Mouse (Mus musculus): ENCODE data around the gene Pik3cd. TPM values are rescaled to one million over a fixed set of nuclear protein-coding genes. Genes with fewer than 3 reads are reported as not detected.

The Pik3cd gene
- polyA plus RNA-seq, 1 experiment from 2014 or later, result 5.1 TPM

GRCm38 (mm10) chr4:149730827-149731226 is 28.5 kb upstream of the Pik3cd start:
- Histone ChIP-seq H3K9ac (ENCODE audit: low read length) (no peak overlapping the region), H3K27ac (ENCODE audit: low read length) (no peak overlapping the region), H3K36me3 (ENCODE audit: control insufficient read depth, insufficient read depth, low read length) (peaks cover 17% of the 10 kb centered on the region), H3K4me1 (ENCODE audit: control insufficient read depth, insufficient read depth, low read length) (peaks cover 27% of the 10 kb centered on the region), H3K9me3 (replicated peaks; ENCODE audit: control insufficient read depth, low read length) (no peaks in the 10 kb centered on the region), H3K4me3 (replicated peaks; ENCODE audit: low read length) (no peak overlapping the region), H3K4me2 (ENCODE audit: low read depth, low read length) (no peak overlapping the region), H3K27me3 (ENCODE audit: control insufficient read depth, insufficient read depth, low read length) (no peaks in the 10 kb centered on the region)
- no peak for ATAC-seq (ENCODE audit: insufficient read depth, low FRiP score)
- WGBS, result 50% methylated on average over 7 of the region's 7 CpGs

- Histone ChIP-seq H3K9ac (ENCODE audit: low read length) (no peak overlapping the region), H3K27ac (ENCODE audit: low read length) (no peak overlapping the region), H3K4me1 (ENCODE audit: control insufficient read depth, insufficient read depth, low read length) (peaks cover 11% of the 10 kb centered on the region), H3K4me2 (ENCODE audit: low read depth, low read length) (no peak overlapping the region), H3K9me3 (replicated peaks; ENCODE audit: control insufficient read depth, low read length) (no peaks in the 10 kb centered on the region), H3K27me3 (ENCODE audit: control insufficient read depth, insufficient read depth, low read length) (no peaks in the 10 kb centered on the region), H3K4me3 (replicated peaks; ENCODE audit: low read length) (no peak overlapping the region), H3K36me3 (ENCODE audit: control insufficient read depth, insufficient read depth, low read length) (peaks cover 17% of the 10 kb centered on the region)
- 73% methylated on average over 8 of the region's 8 CpGs for WGBS
- no peak for ATAC-seq (ENCODE audit: insufficient read depth, low FRiP score)
Measured at GRCm38 (mm10) chr4:149728810-149729209, 26.4 kb upstream of the Pik3cd start.

- H3K36me3 ChIP-seq (ENCODE audit: control insufficient read depth, insufficient read depth, low read length), result peaks cover 17% of the 10 kb centered on the region
- WGBS, result 94% methylated on average over 5 of the region's 5 CpGs
- H3K4me2 ChIP-seq (ENCODE audit: low read depth, low read length), result no peak overlapping the region
Measured at GRCm38 (mm10) chr4:149727636-149728035, 25.3 kb upstream of the Pik3cd start.

GRCm38 (mm10) chr4:149725661-149726350 is 23.4 kb upstream of the Pik3cd start:
- Histone ChIP-seq H3K4me1 (ENCODE audit: control insufficient read depth, insufficient read depth, low read length) (no peaks in the 10 kb centered on the region), H3K9me3 (replicated peaks; ENCODE audit: control insufficient read depth, low read length) (no peaks in the 10 kb centered on the region), H3K4me2 (ENCODE audit: low read depth, low read length) (no peak overlapping the region), H3K4me3 (replicated peaks; ENCODE audit: low read length) (no peak overlapping the region), H3K27me3 (ENCODE audit: control insufficient read depth, insufficient read depth, low read length) (no peaks in the 10 kb centered on the region), H3K9ac (ENCODE audit: low read length) (no peak overlapping the region), H3K36me3 (ENCODE audit: control insufficient read depth, insufficient read depth, low read length) (peaks cover 17% of the 10 kb centered on the region), H3K27ac (ENCODE audit: low read length) (no peak overlapping the region)
- 64% methylated on average over 15 of the region's 15 CpGs for WGBS
- ATAC-seq (ENCODE audit: insufficient read depth, low FRiP score), result no peak

More at GRCm38 (mm10) chr4:149727636-149728035, 25.3 kb upstream of the Pik3cd start:
- ATAC-seq (ENCODE audit: insufficient read depth, low FRiP score), result no peak
- H3K9me3 ChIP-seq (replicated peaks; ENCODE audit: control insufficient read depth, low read length), result no peaks in the 10 kb centered on the region
- H3K4me1 ChIP-seq (ENCODE audit: control insufficient read depth, insufficient read depth, low read length), result peaks cover 5% of the 10 kb centered on the region; the same call in 1 of the 2 replicates
- H3K4me3 ChIP-seq (replicated peaks; ENCODE audit: low read length), result no peak overlapping the region
- no peak overlapping the region for H3K9ac ChIP-seq (ENCODE audit: low read length)
- no peaks in the 10 kb centered on the region for H3K27me3 ChIP-seq (ENCODE audit: control insufficient read depth, insufficient read depth, low read length)
- H3K27ac ChIP-seq (ENCODE audit: low read length), result no peak overlapping the region

- H3K9ac ChIP-seq (ENCODE audit: low read length), result no peak overlapping the region
- 87% methylated on average over 17 of the region's 17 CpGs for WGBS
- peaks cover 17% of the 10 kb centered on the region for H3K36me3 ChIP-seq (ENCODE audit: control insufficient read depth, insufficient read depth, low read length)
- ATAC-seq (ENCODE audit: insufficient read depth, low FRiP score), result no peak
- H3K27me3 ChIP-seq (ENCODE audit: control insufficient read depth, insufficient read depth, low read length), result no peaks in the 10 kb centered on the region
- no peaks in the 10 kb centered on the region for H3K4me1 ChIP-seq (ENCODE audit: control insufficient read depth, insufficient read depth, low read length)
- H3K27ac ChIP-seq (ENCODE audit: low read length), result no peak overlapping the region
- no peak overlapping the region for H3K4me3 ChIP-seq (replicated peaks; ENCODE audit: low read length)
- no peak overlapping the region for H3K4me2 ChIP-seq (ENCODE audit: low read depth, low read length)
- no peaks in the 10 kb centered on the region for H3K9me3 ChIP-seq (replicated peaks; ENCODE audit: control insufficient read depth, low read length)
Measured at GRCm38 (mm10) chr4:149724916-149725470, 22.6 kb upstream of the Pik3cd start.

GRCm38 (mm10) chr4:149723855-149724731 is 21.7 kb upstream of the Pik3cd start:
- H3K4me1 ChIP-seq (ENCODE audit: control insufficient read depth, insufficient read depth, low read length), result no peaks in the 10 kb centered on the region
- no peaks in the 10 kb centered on the region for H3K27me3 ChIP-seq (ENCODE audit: control insufficient read depth, insufficient read depth, low read length)
- H3K4me2 ChIP-seq (ENCODE audit: low read depth, low read length), result no peak overlapping the region
- no peak overlapping the region for H3K27ac ChIP-seq (ENCODE audit: low read length)
- no peak overlapping the region for H3K9ac ChIP-seq (ENCODE audit: low read length)
- ATAC-seq (ENCODE audit: insufficient read depth, low FRiP score), result peak; percentile 29; the same call in 1 of the 2 replicates
- no peak overlapping the region for H3K4me3 ChIP-seq (replicated peaks; ENCODE audit: low read length)
- H3K9me3 ChIP-seq (replicated peaks; ENCODE audit: control insufficient read depth, low read length), result no peaks in the 10 kb centered on the region
- peaks cover 13% of the 10 kb centered on the region for H3K36me3 ChIP-seq (ENCODE audit: control insufficient read depth, insufficient read depth, low read length)
- 80% methylated on average over 17 of the region's 17 CpGs for WGBS

GRCm38 (mm10) chr4:149723021-149723390 is 20.6 kb upstream of the Pik3cd start:
- Histone ChIP-seq H3K4me1 (ENCODE audit: control insufficient read depth, insufficient read depth, low read length) (no peaks in the 10 kb centered on the region), H3K9ac (ENCODE audit: low read length) (no peak overlapping the region), H3K27me3 (ENCODE audit: control insufficient read depth, insufficient read depth, low read length) (no peaks in the 10 kb centered on the region), H3K9me3 (replicated peaks; ENCODE audit: control insufficient read depth, low read length) (no peaks in the 10 kb centered on the region), H3K4me3 (replicated peaks; ENCODE audit: low read length) (no peak overlapping the region), H3K27ac (ENCODE audit: low read length) (no peak overlapping the region), H3K36me3 (ENCODE audit: control insufficient read depth, insufficient read depth, low read length) (peaks cover 15% of the 10 kb centered on the region), H3K4me2 (ENCODE audit: low read depth, low read length) (no peak overlapping the region)
- no peak for ATAC-seq (ENCODE audit: insufficient read depth, low FRiP score)
- WGBS, result 89% methylated on average over 12 of the region's 12 CpGs

GRCm38 (mm10) chr4:149722104-149723020 is 20.0 kb upstream of the Pik3cd start:
- Histone ChIP-seq H3K4me1 (ENCODE audit: control insufficient read depth, insufficient read depth, low read length) (no peaks in the 10 kb centered on the region), H3K4me2 (ENCODE audit: low read depth, low read length) (no peak overlapping the region), H3K27me3 (ENCODE audit: control insufficient read depth, insufficient read depth, low read length) (no peaks in the 10 kb centered on the region), H3K4me3 (replicated peaks; ENCODE audit: low read length) (no peak overlapping the region), H3K27ac (ENCODE audit: low read length) (no peak overlapping the region), H3K9me3 (replicated peaks; ENCODE audit: control insufficient read depth, low read length) (no peaks in the 10 kb centered on the region), H3K36me3 (ENCODE audit: control insufficient read depth, insufficient read depth, low read length) (peaks cover 14% of the 10 kb centered on the region; the same call in 1 of the 2 replicates), H3K9ac (ENCODE audit: low read length) (no peak overlapping the region)
- 85% methylated on average over 24 of the region's 24 CpGs for WGBS
- no peak for ATAC-seq (ENCODE audit: insufficient read depth, low FRiP score)

Measured in stomach, embryonic 16.5 days (tissue).